Mouse (Mus musculus) heart, embryonic 11.5 days (tissue): ENCODE results near the gene Nup54. TPM values are rescaled to one million over a fixed set of nuclear protein-coding genes. Genes with fewer than 3 reads are reported as not detected.

ENCODE experiments used
- ATAC-seq: fragments of 200-750 bp; cut with Nextera tagmentation; replicated peaks from 2 replicates; pipeline ENCODE4 v1.8.0; 2017; ENCODE audit warnings: moderate library complexity; ENCODE audit not compliant: insufficient number of reproducible peaks, low FRiP score, low TSS enrichment
- H3K27ac ChIP-seq: fragments of 300-500 bp; sonication (generic); 2 replicates; pipeline ENCODE4 v1.5.1; 2014; ENCODE audit warnings: mild to moderate bottlenecking, low read depth, low read length
- H3K27me3 ChIP-seq: fragments of 300-500 bp; sonication (generic); 2 replicates; pipeline ENCODE4 v1.6.1; 2014; ENCODE audit warnings: mild to moderate bottlenecking, low read length, mixed read lengths; ENCODE audit not compliant: control insufficient read depth, insufficient read depth
- H3K36me3 ChIP-seq: fragments of 300-500 bp; sonication (generic); 2 replicates; pipeline ENCODE4 v1.6.1; 2014; ENCODE audit warnings: mild to moderate bottlenecking, low read length, moderate library complexity, mixed read lengths; ENCODE audit not compliant: control insufficient read depth, insufficient read depth
- H3K4me1 ChIP-seq: fragments of 300-500 bp; sonication (generic); 2 replicates; pipeline ENCODE4 v1.6.1; 2014; ENCODE audit warnings: low read length; ENCODE audit not compliant: control insufficient read depth, insufficient read depth
- H3K4me2 ChIP-seq: fragments of 300-500 bp; sonication (generic); 2 replicates; pipeline ENCODE4 v1.6.1; 2014; ENCODE audit warnings: mild to moderate bottlenecking, moderate library complexity
- H3K4me3 ChIP-seq: fragments of 300-500 bp; sonication (generic); 2 replicates; pipeline ENCODE4 v1.5.1; 2014; ENCODE audit warnings: low read depth, low read length
- H3K9ac ChIP-seq: fragments of 300-500 bp; sonication (generic); 2 replicates; pipeline ENCODE4 v1.6.1; 2014; ENCODE audit warnings: mild to moderate bottlenecking, low read depth, low read length, moderate library complexity
- H3K9me3 ChIP-seq: fragments of 300-500 bp; sonication (generic); replicated peaks from 2 replicates; pipeline ENCODE4 v1.6.1; 2016; ENCODE audit warnings: low read length; ENCODE audit not compliant: control insufficient read depth
- WGBS: fragments of 180-500 bp; shearing (Covaris S2); extraction: QIAGEN DNeasy Blood & Tissue Kit; methylation state at CpG from one replicate; pipeline ENCODE4 v1.1.7; 2014; ENCODE audit not compliant: insufficient replicate concordance; 5-methylcytosine and 5-hydroxymethylcytosine counted together
- polyA plus RNA-seq: library from polyadenylated mRNA; unstranded; fragments of >200 nt; fragmentation: Nextera tagmentation; extraction: Ambion mirVana; gene quantifications from 2 replicates; pipeline ENCODE4 v1.2.1, GENCODE M21; 2014

The Nup54 gene
- polyA plus RNA-seq, 1 experiment from 2014 or later = 45.7 TPM

- Histone ChIP-seq H3K36me3 (no peaks in the 10 kb centered on the region), H3K4me3 (no peak overlapping the region), H3K4me1 (peaks cover 6% of the 10 kb centered on the region; the same call in 1 of the 2 replicates), H3K27ac (no peak overlapping the region), H3K9ac (no peak overlapping the region), H3K4me2 (no peak overlapping the region), H3K27me3 (no peaks in the 10 kb centered on the region), H3K9me3 (no peaks in the 10 kb centered on the region)
- ATAC-seq = no peak
- 71% methylated on average over 9 of the region's 9 CpGs for WGBS
Measured at GRCm38 (mm10) chr5:92409361-92410155, 25.5 kb downstream of the Nup54 start.

- no peaks in the 10 kb centered on the region; the same call in 1 of the 2 replicates for H3K4me1 ChIP-seq
- no peak overlapping the region for H3K4me3 ChIP-seq
- H3K4me2 ChIP-seq = no peak overlapping the region
- H3K27me3 ChIP-seq = no peaks in the 10 kb centered on the region
- WGBS = 58% methylated on average over 2 of the region's 2 CpGs
- no peaks in the 10 kb centered on the region for H3K9me3 ChIP-seq
- no peak for ATAC-seq
- H3K36me3 ChIP-seq = no peaks in the 10 kb centered on the region
- no peak overlapping the region for H3K9ac ChIP-seq
- H3K27ac ChIP-seq = no peak overlapping the region
Measured at GRCm38 (mm10) chr5:92404400-92404678, 30.7 kb downstream of the Nup54 start.

DNA sequence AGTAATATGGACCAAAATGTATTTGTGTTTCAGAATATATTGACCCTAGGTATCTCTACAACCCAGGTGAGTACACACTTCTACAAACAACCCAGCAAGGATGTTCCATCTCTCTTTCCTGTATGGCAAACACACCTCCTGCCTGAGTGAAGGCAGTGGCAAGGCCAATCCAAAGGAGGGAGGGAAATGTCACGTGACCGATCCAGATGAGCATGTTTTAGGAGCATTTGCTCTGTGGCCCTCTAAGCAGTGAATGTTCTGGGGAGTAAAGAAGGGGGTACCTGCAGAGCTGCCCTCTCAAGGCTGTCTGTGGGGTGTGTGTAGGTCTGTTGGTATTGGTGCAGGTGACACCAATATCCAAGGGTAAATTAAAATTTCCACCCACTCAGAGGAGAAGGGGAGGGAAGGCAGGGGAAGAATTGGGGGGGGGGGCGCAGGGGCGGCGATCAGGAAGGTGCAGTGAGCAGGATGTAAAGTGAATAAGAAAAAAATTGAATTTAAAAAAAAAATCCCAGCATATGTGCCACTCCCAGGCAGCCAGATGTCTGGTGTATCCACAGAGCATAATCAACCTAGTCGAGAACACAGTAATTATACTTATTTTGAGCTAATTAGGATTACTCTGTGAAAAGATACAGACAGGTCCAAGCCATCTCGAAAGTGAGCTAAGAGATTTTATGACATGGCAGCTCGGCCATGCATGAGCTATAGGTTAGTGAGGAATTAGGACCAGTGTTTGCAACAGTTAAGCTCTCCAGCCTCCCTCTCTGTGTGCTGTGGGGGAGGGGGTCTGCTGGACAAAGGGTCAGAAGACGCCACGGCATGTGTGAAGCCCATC is 31.2 kb downstream of the Nup54 start:
- Histone ChIP-seq H3K4me3 (no peak overlapping the region), H3K27me3 (no peaks in the 10 kb centered on the region), H3K4me1 (peaks cover 2% of the 10 kb centered on the region; the same call in 1 of the 2 replicates), H3K36me3 (no peaks in the 10 kb centered on the region), H3K9ac (no peak overlapping the region), H3K4me2 (no peak overlapping the region), H3K27ac (no peak overlapping the region), H3K9me3 (no peaks in the 10 kb centered on the region)
- ATAC-seq = no peak
- WGBS = 74% methylated on average over 10 of the region's 10 CpGs

DNA sequence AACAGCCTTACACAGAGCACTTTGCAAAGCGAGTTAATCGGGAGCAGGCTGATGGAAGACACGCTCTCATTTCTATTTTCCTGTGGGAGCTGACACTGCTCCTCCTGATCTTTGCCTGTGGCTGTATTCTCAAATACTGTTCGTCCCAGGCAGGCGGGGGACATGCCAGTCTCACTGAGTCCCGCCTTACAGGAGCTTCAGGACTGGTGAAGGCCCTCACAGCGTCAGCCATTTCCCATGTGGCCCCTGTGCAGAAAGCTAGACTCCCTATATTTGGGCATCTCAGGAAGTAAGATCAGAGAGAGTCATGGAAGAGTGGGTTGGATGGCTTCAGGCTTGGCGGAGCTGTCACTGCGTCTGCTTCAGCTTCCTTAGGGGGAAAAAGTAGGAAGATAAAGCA is 32.2 kb downstream of the Nup54 start:
- no peak overlapping the region for H3K9ac ChIP-seq
- H3K27ac ChIP-seq = no peak overlapping the region
- no peak overlapping the region for H3K4me3 ChIP-seq
- H3K4me1 ChIP-seq = peaks cover 7% of the 10 kb centered on the region
- 64% methylated on average over 9 of the region's 9 CpGs for WGBS
- no peaks in the 10 kb centered on the region for H3K9me3 ChIP-seq
- no peak overlapping the region for H3K4me2 ChIP-seq
- no peaks in the 10 kb centered on the region for H3K36me3 ChIP-seq
- no peaks in the 10 kb centered on the region for H3K27me3 ChIP-seq
- ATAC-seq = no peak

GRCm38 (mm10) chr5:92398153-92398552 is 36.9 kb downstream of the Nup54 start:
- H3K36me3 ChIP-seq = no peaks in the 10 kb centered on the region
- peak; percentile 73 for ATAC-seq
- H3K27me3 ChIP-seq = peaks cover 6% of the 10 kb centered on the region; the same call in 1 of the 2 replicates
- H3K4me1 ChIP-seq = peaks cover 8% of the 10 kb centered on the region
- 20% methylated on average over 5 of the region's 5 CpGs for WGBS
- no peak overlapping the region for H3K9ac ChIP-seq
- H3K27ac ChIP-seq = no peak overlapping the region
- H3K4me2 ChIP-seq = no peak overlapping the region
- no peaks in the 10 kb centered on the region for H3K9me3 ChIP-seq
- no peak overlapping the region for H3K4me3 ChIP-seq

- peak; percentile 37; the same call in 1 of the 2 replicates for ATAC-seq
- H3K4me1 ChIP-seq = peaks cover 8% of the 10 kb centered on the region
- 60% methylated on average over 6 of the region's 6 CpGs for WGBS
- no peak overlapping the region for H3K4me3 ChIP-seq
- no peak overlapping the region for H3K4me2 ChIP-seq
- no peaks in the 10 kb centered on the region for H3K36me3 ChIP-seq
- no peaks in the 10 kb centered on the region for H3K9me3 ChIP-seq
- peaks cover 11% of the 10 kb centered on the region; the same call in 1 of the 2 replicates for H3K27me3 ChIP-seq
- no peak overlapping the region for H3K9ac ChIP-seq
- no peak overlapping the region for H3K27ac ChIP-seq
Measured at GRCm38 (mm10) chr5:92396476-92396875, 38.5 kb downstream of the Nup54 start.

GRCm38 (mm10) chr5:92395764-92396163 is 39.3 kb downstream of the Nup54 start:
- Histone ChIP-seq H3K36me3 (no peaks in the 10 kb centered on the region), H3K9ac (no peak overlapping the region), H3K9me3 (no peaks in the 10 kb centered on the region), H3K27ac (no peak overlapping the region), H3K27me3 (peaks cover 11% of the 10 kb centered on the region; the same call in 1 of the 2 replicates), H3K4me1 (peaks cover 14% of the 10 kb centered on the region), H3K4me3 (no peak overlapping the region), H3K4me2 (no peak overlapping the region)
- WGBS = 70% methylated on average over 3 of the region's 3 CpGs
- no peak for ATAC-seq

DNA sequence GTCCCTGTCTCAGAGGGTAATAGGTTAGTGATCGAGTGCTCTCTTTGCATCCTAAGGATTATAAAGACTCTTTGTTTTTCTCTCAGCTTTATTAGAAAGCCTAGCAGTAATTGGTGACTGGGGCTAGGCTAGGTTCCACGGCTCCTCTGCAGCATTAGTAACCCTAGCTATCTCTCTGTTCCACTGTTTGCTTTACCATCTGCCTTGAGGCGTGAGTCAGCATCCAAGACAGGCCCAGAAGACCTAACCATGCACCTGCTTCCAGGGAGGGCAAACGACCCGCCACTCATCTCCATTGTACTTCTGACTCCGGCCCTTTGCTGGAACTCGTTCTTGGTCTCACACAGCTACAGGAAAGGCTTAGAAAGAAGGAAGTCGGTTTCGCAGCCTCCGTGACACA is 41.2 kb downstream of the Nup54 start:
- no peak for ATAC-seq
- no peaks in the 10 kb centered on the region for H3K36me3 ChIP-seq
- H3K27ac ChIP-seq = no peak overlapping the region
- no peak overlapping the region for H3K4me3 ChIP-seq
- H3K27me3 ChIP-seq = peaks cover 11% of the 10 kb centered on the region; the same call in 1 of the 2 replicates
- peaks cover 21% of the 10 kb centered on the region for H3K4me1 ChIP-seq
- H3K9ac ChIP-seq = no peak overlapping the region
- 66% methylated on average over 10 of the region's 10 CpGs for WGBS
- no peaks in the 10 kb centered on the region for H3K9me3 ChIP-seq
- H3K4me2 ChIP-seq = no peak overlapping the region
